Mouse (Mus musculus) limb, embryonic 14.5 days (tissue): ENCODE measurements around the gene Mcts2. TPM values are rescaled to one million over a fixed set of nuclear protein-coding genes. Genes with fewer than 3 reads are reported as not detected.
A peak's percentile ranks its signal among the peaks of the same experiment; 100 is the strongest.

ENCODE experiments used
- ATAC-seq: fragments of 200-750 bp; cut with Nextera tagmentation; 2 replicates; pipeline ENCODE4 v1.8.0; 2017; ENCODE audit warnings: low read depth, moderate number of reproducible peaks, moderate TSS enrichment; ENCODE audit not compliant: low FRiP score
- DNase-seq: peaks from one replicate; pipeline ENCODE4 v3.0.0-alpha.2; 2015; ENCODE audit warnings: low spot score
- H3K27ac ChIP-seq: fragments of 300-500 bp; sonication (generic); replicated peaks from 2 replicates; pipeline ENCODE4 v1.5.1; 2014; ENCODE audit warnings: low read depth, mild to moderate bottlenecking, low read length, moderate library complexity, mixed read lengths
- H3K27me3 ChIP-seq: fragments of 300-500 bp; sonication (generic); 2 replicates; pipeline ENCODE4 v1.6.1; 2014; ENCODE audit warnings: low read length, mixed read lengths; ENCODE audit not compliant: control insufficient read depth, insufficient read depth
- H3K36me3 ChIP-seq: fragments of 300-500 bp; sonication (generic); 2 replicates; pipeline ENCODE4 v1.6.1; 2014; ENCODE audit warnings: mild to moderate bottlenecking, low read length, moderate library complexity, mixed read lengths; ENCODE audit not compliant: control insufficient read depth, insufficient read depth
- H3K4me1 ChIP-seq: fragments of 300-500 bp; sonication (generic); 2 replicates; pipeline ENCODE4 v1.6.1; 2014; ENCODE audit warnings: antibody characterized with exemption, low read length, mixed read lengths; ENCODE audit not compliant: control insufficient read depth, insufficient read depth
- H3K4me2 ChIP-seq: fragments of 300-500 bp; sonication (generic); replicated peaks from 2 replicates; pipeline ENCODE4 v1.6.1; 2014; ENCODE audit warnings: low read depth, mild to moderate bottlenecking, low read length, moderate library complexity; ENCODE audit not compliant: severe bottlenecking
- H3K4me3 ChIP-seq: fragments of 300-500 bp; sonication (generic); replicated peaks from 2 replicates; pipeline ENCODE4 v1.5.1; 2014; ENCODE audit warnings: low read length
- H3K9ac ChIP-seq: fragments of 300-500 bp; sonication (generic); 2 replicates; pipeline ENCODE4 v1.6.1; 2014; ENCODE audit warnings: mild to moderate bottlenecking, low read depth, low read length, moderate library complexity; ENCODE audit not compliant: severe bottlenecking
- H3K9me3 ChIP-seq: fragments of 300-500 bp; sonication (generic); 2 replicates; pipeline ENCODE4 v1.6.1; 2016; ENCODE audit warnings: low read length; ENCODE audit not compliant: control insufficient read depth
- POLR2A ChIP-seq: fragments of 200-500 bp; IDR thresholded peaks from 2 replicates; pipeline ENCODE4 v1.8.0; 2012; ENCODE audit warnings: inconsistent platforms, mild to moderate bottlenecking, moderate library complexity, borderline replicate concordance; ENCODE audit not compliant: insufficient read depth, insufficient read length; ENCODE audit errors: extremely low read depth
- WGBS: fragments of 180-500 bp; shearing (Covaris S2); extraction: QIAGEN DNeasy Blood & Tissue Kit; methylation state at CpG from one replicate; pipeline ENCODE4 v1.1.7; 2014; 5-methylcytosine and 5-hydroxymethylcytosine counted together
- polyA plus RNA-seq, 2 experiments: library from polyadenylated mRNA; depleted of rRNA in 1 of 2; stranded (reverse) in 1 of 2; unstranded in 1 of 2; fragments of >200 nt; fragmentation: Nextera tagmentation in 1 of 2; extraction: Ambion mirVana in 1 of 2; gene quantifications; 2 replicates each; pipeline versions ENCODE4 v1.2.1 to v1.2.3; 2012 to 2014

The Mcts2 gene
- polyA plus RNA-seq, 2 experiments: 18.6 to 27.2 TPM

GRCm38 (mm10) chr2:152696476-152697164 is 9.8 kb downstream of the Mcts2 start:
- no peaks in the 10 kb centered on the region for H3K27me3 ChIP-seq
- H3K4me2 ChIP-seq: no peak overlapping the region
- peak overlapping the region; percentile 53 for H3K9ac ChIP-seq
- H3K36me3 ChIP-seq: peaks cover 81% of the 10 kb centered on the region
- peak; percentile 78 for ATAC-seq
- DNase-seq: peak; percentile 89
- no peaks in the 10 kb centered on the region for H3K9me3 ChIP-seq
- H3K4me1 ChIP-seq: peaks cover 3% of the 10 kb centered on the region
- 38% methylated on average over 20 of the region's 20 CpGs for WGBS
- TF ChIP-seq POLR2A: no peak
- peak overlapping the region; percentile 66 for H3K27ac ChIP-seq
- no peak overlapping the region for H3K4me3 ChIP-seq

DNA sequence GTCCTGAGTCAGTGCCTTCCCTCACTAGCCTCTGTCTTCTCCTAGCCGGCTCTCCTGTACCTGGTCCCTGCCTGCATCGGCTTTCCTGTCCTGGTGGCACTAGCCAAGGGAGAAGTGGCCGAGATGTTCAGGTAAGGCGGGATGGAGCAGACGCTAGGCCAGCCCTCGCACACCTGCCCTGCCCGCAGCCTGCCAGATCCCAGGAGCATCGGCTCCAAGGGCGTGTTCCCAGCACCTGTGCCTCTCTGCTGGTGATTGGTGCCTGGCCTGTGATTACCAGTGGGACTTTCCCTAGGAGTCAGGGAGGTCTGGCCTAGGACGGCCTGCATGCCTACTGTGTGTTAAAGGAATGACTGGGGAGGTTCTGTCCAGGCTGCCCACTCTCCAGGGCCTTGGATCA is 13.3 kb downstream of the Mcts2 start:
- peaks cover 9% of the 10 kb centered on the region for H3K4me1 ChIP-seq
- no peak overlapping the region for H3K9ac ChIP-seq
- H3K27me3 ChIP-seq: no peaks in the 10 kb centered on the region
- no peak for DNase-seq
- no peak overlapping the region for H3K27ac ChIP-seq
- H3K4me3 ChIP-seq: no peak overlapping the region
- peaks cover 98% of the 10 kb centered on the region for H3K36me3 ChIP-seq
- WGBS: 93% methylated on average over 10 of the region's 10 CpGs
- no peak for TF ChIP-seq POLR2A
- no peak overlapping the region for H3K4me2 ChIP-seq
- ATAC-seq: no peak
- H3K9me3 ChIP-seq: no peaks in the 10 kb centered on the region

GRCm38 (mm10) chr2:152700725-152701124 is 13.9 kb downstream of the Mcts2 start:
- Histone ChIP-seq H3K9ac (no peak overlapping the region), H3K4me1 (peaks cover 15% of the 10 kb centered on the region), H3K4me2 (no peak overlapping the region), H3K4me3 (no peak overlapping the region), H3K36me3 (peaks cover 98% of the 10 kb centered on the region), H3K27me3 (no peaks in the 10 kb centered on the region), H3K27ac (no peak overlapping the region), H3K9me3 (no peaks in the 10 kb centered on the region)
- no peak for TF ChIP-seq POLR2A
- ATAC-seq (no peak), DNase-seq (no peak)
- 77% methylated on average over 8 of the region's 8 CpGs for WGBS

GRCm38 (mm10) chr2:152703596-152704255 is 16.9 kb downstream of the Mcts2 start:
- no peak overlapping the region for H3K27ac ChIP-seq
- H3K36me3 ChIP-seq: peaks cover 76% of the 10 kb centered on the region
- no peak for DNase-seq
- no peak overlapping the region for H3K9ac ChIP-seq
- ATAC-seq: no peak
- WGBS: 84% methylated on average over 21 of the region's 21 CpGs
- peaks cover 38% of the 10 kb centered on the region for H3K4me1 ChIP-seq
- no peak for TF ChIP-seq POLR2A
- no peak overlapping the region for H3K4me2 ChIP-seq
- no peaks in the 10 kb centered on the region for H3K9me3 ChIP-seq
- no peak overlapping the region for H3K4me3 ChIP-seq
- no peaks in the 10 kb centered on the region for H3K27me3 ChIP-seq

GRCm38 (mm10) chr2:152704256-152704605 is 17.4 kb downstream of the Mcts2 start:
- H3K36me3 ChIP-seq: peaks cover 71% of the 10 kb centered on the region
- no peak overlapping the region for H3K27ac ChIP-seq
- no peak overlapping the region for H3K4me3 ChIP-seq
- 81% methylated on average over 5 of the region's 5 CpGs for WGBS
- H3K27me3 ChIP-seq: no peaks in the 10 kb centered on the region
- ATAC-seq (no peak), DNase-seq (no peak)
- H3K9me3 ChIP-seq: no peaks in the 10 kb centered on the region
- peaks cover 38% of the 10 kb centered on the region for H3K4me1 ChIP-seq
- no peak overlapping the region for H3K9ac ChIP-seq
- no peak overlapping the region for H3K4me2 ChIP-seq
- TF ChIP-seq POLR2A: no peak
